Mouse (Mus musculus): ENCODE results near the gene Tm9sf3. TPM values are rescaled to one million over a fixed set of nuclear protein-coding genes. Genes with fewer than 3 reads are reported as not detected.

Tm9sf3 gene
- polyA plus RNA-seq, 1 experiment from 2014 or later, result 137 TPM

- Histone ChIP-seq H3K4me3 (no peak overlapping the region), H3K36me3 (no peaks in the 10 kb centered on the region), H3K9me3 (no peaks in the 10 kb centered on the region), H3K9ac (no peak overlapping the region), H3K27me3 (replicated peaks) (no peaks in the 10 kb centered on the region), H3K4me1 (no peaks in the 10 kb centered on the region), H3K4me2 (replicated peaks) (no peak overlapping the region), H3K27ac (no peak overlapping the region)
- WGBS, result 83% methylated on average over 5 of the region's 5 CpGs
- no peak for ATAC-seq (ENCODE audit: low FRiP score, low read depth)
Observed at GRCm38 (mm10) chr19:41282718-41283117, 18.9 kb upstream of the Tm9sf3 start.

GRCm38 (mm10) chr19:41282216-41282615, 18.4 kb upstream of the Tm9sf3 start:
- Histone ChIP-seq H3K36me3 (no peaks in the 10 kb centered on the region), H3K27ac (no peak overlapping the region), H3K4me2 (replicated peaks) (no peak overlapping the region), H3K9ac (no peak overlapping the region), H3K4me1 (no peaks in the 10 kb centered on the region), H3K27me3 (replicated peaks) (no peaks in the 10 kb centered on the region), H3K9me3 (no peaks in the 10 kb centered on the region), H3K4me3 (no peak overlapping the region)
- ATAC-seq (ENCODE audit: low FRiP score, low read depth), result no peak
- 90% methylated on average over 4 of the region's 4 CpGs for WGBS

- H3K9me3 ChIP-seq, result no peaks in the 10 kb centered on the region
- H3K4me3 ChIP-seq, result no peak overlapping the region
- no peaks in the 10 kb centered on the region for H3K4me1 ChIP-seq
- H3K27ac ChIP-seq, result no peak overlapping the region
- no peak for ATAC-seq (ENCODE audit: low FRiP score, low read depth)
- H3K36me3 ChIP-seq, result no peaks in the 10 kb centered on the region
- 67% methylated on average over 8 of the region's 8 CpGs for WGBS
- no peak overlapping the region for H3K9ac ChIP-seq
- H3K27me3 ChIP-seq (replicated peaks), result no peaks in the 10 kb centered on the region
- H3K4me2 ChIP-seq (replicated peaks), result no peak overlapping the region
Observed at GRCm38 (mm10) chr19:41279724-41280244, 16.0 kb upstream of the Tm9sf3 start.

GRCm38 (mm10) chr19:41278606-41279005, 14.8 kb upstream of the Tm9sf3 start:
- no peaks in the 10 kb centered on the region for H3K27me3 ChIP-seq (replicated peaks)
- H3K9ac ChIP-seq, result no peak overlapping the region
- no peaks in the 10 kb centered on the region for H3K9me3 ChIP-seq
- H3K4me2 ChIP-seq (replicated peaks), result no peak overlapping the region
- H3K4me3 ChIP-seq, result no peak overlapping the region
- no peaks in the 10 kb centered on the region for H3K36me3 ChIP-seq
- WGBS, result 86% methylated on average over 7 of the region's 7 CpGs
- no peak overlapping the region for H3K27ac ChIP-seq
- ATAC-seq (ENCODE audit: low FRiP score, low read depth), result no peak
- H3K4me1 ChIP-seq, result no peaks in the 10 kb centered on the region

GRCm38 (mm10) chr19:41275588-41275987, 11.8 kb upstream of the Tm9sf3 start:
- H3K4me1 ChIP-seq, result no peaks in the 10 kb centered on the region
- H3K9me3 ChIP-seq, result no peaks in the 10 kb centered on the region
- H3K36me3 ChIP-seq, result no peaks in the 10 kb centered on the region
- H3K9ac ChIP-seq, result no peak overlapping the region
- H3K27me3 ChIP-seq (replicated peaks), result no peaks in the 10 kb centered on the region
- no peak overlapping the region for H3K4me2 ChIP-seq (replicated peaks)
- no peak overlapping the region for H3K4me3 ChIP-seq
- ATAC-seq (ENCODE audit: low FRiP score, low read depth), result no peak
- 66% methylated on average over 3 of the region's 3 CpGs for WGBS
- no peak overlapping the region for H3K27ac ChIP-seq

- Histone ChIP-seq H3K4me2 (replicated peaks) (no peak overlapping the region), H3K27ac (no peak overlapping the region), H3K9me3 (no peaks in the 10 kb centered on the region), H3K4me3 (no peak overlapping the region), H3K27me3 (replicated peaks) (no peaks in the 10 kb centered on the region), H3K4me1 (no peaks in the 10 kb centered on the region), H3K9ac (no peak overlapping the region), H3K36me3 (no peaks in the 10 kb centered on the region)
- WGBS, result 71% methylated on average over 7 of the region's 7 CpGs
- no peak for ATAC-seq (ENCODE audit: low FRiP score, low read depth)
Observed at GRCm38 (mm10) chr19:41270906-41271305, 7.1 kb upstream of the Tm9sf3 start.

GRCm38 (mm10) chr19:41270151-41270727, 6.4 kb upstream of the Tm9sf3 start:
- H3K4me2 ChIP-seq (replicated peaks), result no peak overlapping the region
- no peak overlapping the region for H3K4me3 ChIP-seq
- H3K36me3 ChIP-seq, result no peaks in the 10 kb centered on the region
- no peaks in the 10 kb centered on the region for H3K9me3 ChIP-seq
- no peak for ATAC-seq (ENCODE audit: low FRiP score, low read depth)
- no peak overlapping the region for H3K9ac ChIP-seq
- H3K27ac ChIP-seq, result no peak overlapping the region
- no peaks in the 10 kb centered on the region for H3K4me1 ChIP-seq
- no peaks in the 10 kb centered on the region for H3K27me3 ChIP-seq (replicated peaks)
- 65% methylated on average over 9 of the region's 9 CpGs for WGBS

- Histone ChIP-seq H3K4me2 (replicated peaks) (no peak overlapping the region), H3K36me3 (no peaks in the 10 kb centered on the region), H3K9ac (no peak overlapping the region), H3K4me3 (no peak overlapping the region), H3K27me3 (replicated peaks) (no peaks in the 10 kb centered on the region), H3K4me1 (peaks cover 14% of the 10 kb centered on the region), H3K27ac (no peak overlapping the region), H3K9me3 (no peaks in the 10 kb centered on the region)
- no peak for ATAC-seq (ENCODE audit: low FRiP score, low read depth)
- whole genome bisulfite sequencing, result 64% methylated on average over 8 of the region's 8 CpGs
Observed at GRCm38 (mm10) chr19:41266251-41266901, 2.6 kb upstream of the Tm9sf3 start.

GRCm38 (mm10) chr19:41264331-41264799, 568 bp upstream of the Tm9sf3 start:
- Histone ChIP-seq H3K27me3 (replicated peaks) (no peaks in the 10 kb centered on the region), H3K9me3 (no peaks in the 10 kb centered on the region), H3K4me1 (peaks cover 20% of the 10 kb centered on the region), H3K9ac (peak overlapping the region; percentile 96), H3K36me3 (no peaks in the 10 kb centered on the region), H3K4me3 (peak overlapping the region; percentile 98), H3K27ac (peak overlapping the region; percentile 93), H3K4me2 (replicated peaks) (peak overlapping the region; percentile 80)
- 41% methylated on average over 13 of the region's 13 CpGs for WGBS
- ATAC-seq (ENCODE audit: low FRiP score, low read depth), result peak; percentile 9; the same call in 1 of the 2 replicates

GRCm38 (mm10) chr19:41262712-41263629, 826 bp downstream of the Tm9sf3 start:
- H3K36me3 ChIP-seq, result no peaks in the 10 kb centered on the region
- ATAC-seq (ENCODE audit: low FRiP score, low read depth), result peak; percentile 82
- peak overlapping the region; percentile 80 for H3K4me2 ChIP-seq (replicated peaks)
- H3K9me3 ChIP-seq, result no peaks in the 10 kb centered on the region
- H3K9ac ChIP-seq, result peak overlapping the region; percentile 96
- H3K4me3 ChIP-seq, result peak overlapping the region; percentile 98
- WGBS, result 7% methylated on average over 51 of the region's 51 CpGs
- H3K27ac ChIP-seq, result peak overlapping the region; percentile 93
- H3K4me1 ChIP-seq, result peaks cover 20% of the 10 kb centered on the region
- no peaks in the 10 kb centered on the region for H3K27me3 ChIP-seq (replicated peaks)

- Histone ChIP-seq H3K9me3 (no peaks in the 10 kb centered on the region), H3K4me3 (no peak overlapping the region), H3K9ac (no peak overlapping the region), H3K27ac (no peak overlapping the region), H3K4me1 (peaks cover 20% of the 10 kb centered on the region), H3K36me3 (no peaks in the 10 kb centered on the region), H3K27me3 (replicated peaks) (no peaks in the 10 kb centered on the region), H3K4me2 (replicated peaks) (no peak overlapping the region)
- WGBS, result 92% methylated on average over 3 of the region's 3 CpGs
- ATAC-seq (ENCODE audit: low FRiP score, low read depth), result no peak
Observed at GRCm38 (mm10) chr19:41260736-41261135, 3.1 kb downstream of the Tm9sf3 start.

GRCm38 (mm10) chr19:41259256-41259655, 4.5 kb downstream of the Tm9sf3 start:
- Histone ChIP-seq H3K4me1 (peaks cover 16% of the 10 kb centered on the region; the same call in 1 of the 2 replicates), H3K27me3 (replicated peaks) (no peaks in the 10 kb centered on the region), H3K27ac (no peak overlapping the region), H3K36me3 (no peaks in the 10 kb centered on the region; the same call in 1 of the 2 replicates), H3K9me3 (no peaks in the 10 kb centered on the region), H3K9ac (no peak overlapping the region), H3K4me2 (replicated peaks) (no peak overlapping the region), H3K4me3 (no peak overlapping the region)
- WGBS, result 81% methylated on average over 6 of the region's 6 CpGs
- ATAC-seq (ENCODE audit: low FRiP score, low read depth), result no peak
